Mouse (Mus musculus) neural tube, embryonic 14.5 days (tissue): ENCODE measurements around the gene B3galt5. TPM values are rescaled to one million over a fixed set of nuclear protein-coding genes. Genes with fewer than 3 reads are reported as not detected.

Experiments
- ATAC-seq: fragments of 200-750 bp; cut with Nextera tagmentation; 2 replicates; pipeline ENCODE4 v1.8.0; 2017; ENCODE audit warnings: low read depth, mild to moderate bottlenecking, moderate TSS enrichment, moderate library complexity
- H3K27ac ChIP-seq: fragments of 300-500 bp; sonication (generic); 2 replicates; pipeline ENCODE4 v1.5.1; 2014; ENCODE audit warnings: low read depth, mild to moderate bottlenecking, control low read depth, low read length, moderate library complexity, mixed read lengths
- H3K27me3 ChIP-seq: fragments of 300-500 bp; sonication (generic); 2 replicates; pipeline ENCODE4 v1.6.1; 2014; ENCODE audit warnings: low read length; ENCODE audit not compliant: control insufficient read depth, insufficient read depth
- H3K36me3 ChIP-seq: fragments of 300-500 bp; sonication (generic); 2 replicates; pipeline ENCODE4 v1.6.1; 2014; ENCODE audit warnings: low read length, mixed read lengths; ENCODE audit not compliant: control insufficient read depth, insufficient read depth
- H3K4me1 ChIP-seq: fragments of 300-500 bp; sonication (generic); 2 replicates; pipeline ENCODE4 v1.6.1; 2014; ENCODE audit warnings: low read length; ENCODE audit not compliant: control insufficient read depth, insufficient read depth
- H3K4me2 ChIP-seq: fragments of 300-500 bp; sonication (generic); 2 replicates; pipeline ENCODE4 v1.6.1; 2014; ENCODE audit warnings: mild to moderate bottlenecking, low read depth, low read length, control low read depth
- H3K4me3 ChIP-seq: fragments of 300-500 bp; sonication (generic); 2 replicates; pipeline ENCODE4 v1.5.1; 2014; ENCODE audit warnings: low read depth, low read length, control low read depth, mixed read lengths
- H3K9ac ChIP-seq: fragments of 300-500 bp; sonication (generic); replicated peaks from 2 replicates; pipeline ENCODE4 v1.6.1; 2014; ENCODE audit warnings: low read depth, mild to moderate bottlenecking, control low read depth, low read length, mixed read lengths
- H3K9me3 ChIP-seq: fragments of 300-500 bp; sonication (generic); 2 replicates; pipeline ENCODE4 v1.6.1; 2016; ENCODE audit warnings: low read length; ENCODE audit not compliant: control insufficient read depth
- WGBS: fragments of 180-500 bp; shearing (Covaris S2); extraction: QIAGEN DNeasy Blood & Tissue Kit; methylation state at CpG from one replicate; pipeline ENCODE4 v1.1.7; 2014; 5-methylcytosine and 5-hydroxymethylcytosine counted together
- polyA plus RNA-seq: library from polyadenylated mRNA; unstranded; fragments of >200 nt; fragmentation: Nextera tagmentation; extraction: Ambion mirVana; gene quantifications from 2 replicates; pipeline ENCODE4 v1.2.1, GENCODE M21; 2014

B3galt5 gene
- polyA plus RNA-seq, 1 experiment from 2014 or later = 7.6 TPM

GRCm38 (mm10) chr16:96364870-96365269 lies 129.3 kb downstream of the B3galt5 start:
- Histone ChIP-seq H3K4me3 (no peak overlapping the region), H3K27ac (no peak overlapping the region), H3K27me3 (no peaks in the 10 kb centered on the region), H3K9ac (no peak overlapping the region), H3K4me2 (no peak overlapping the region), H3K9me3 (no peaks in the 10 kb centered on the region), H3K36me3 (no peaks in the 10 kb centered on the region), H3K4me1 (no peaks in the 10 kb centered on the region)
- 94% methylated on average over 11 of the region's 11 CpGs for WGBS
- no peak for ATAC-seq

Other genes starting within 250 kb of the B3galt5 start
- gene Psmg1, start 244.8 kb upstream of the B3galt5 start, polyA plus RNA-seq = 64.4 and 64.6 TPM in 2 replicates
- 310 and 332 TPM in 2 replicates for gene Brwd1, start 153.3 kb upstream of the B3galt5 start, polyA plus RNA-seq
- 255 and 354 TPM in 2 replicates for gene Hmgn1, start 108.1 kb upstream of the B3galt5 start, polyA plus RNA-seq
- gene Wrb, start 90.4 kb upstream of the B3galt5 start, polyA plus RNA-seq = 202 and 228 TPM in 2 replicates
- gene Lca5l, start 43.5 kb upstream of the B3galt5 start, polyA plus RNA-seq = 2.0 and 2.1 TPM in 2 replicates
- gene Sh3bgr, start 35.4 kb upstream of the B3galt5 start, polyA plus RNA-seq = 1.4 and 1.8 TPM in 2 replicates
- 0.15 TPM in 1 of 2 replicates, not detected in the other for gene Itgb2l, start 207.8 kb downstream of the B3galt5 start, polyA plus RNA-seq
- gene Pcp4, start 231.8 kb downstream of the B3galt5 start, polyA plus RNA-seq = 296 and 522 TPM in 2 replicates